ENCODE assay signal across 25 mouse cellular contexts in genomic region chrX:11898280-11898679, GRCm38 (mm10).
DNase-seq lines count a peak whose midpoint lies in the region; ATAC-seq and TF ChIP-seq lines count a peak whose summit lies in the region.
"Had no signal": no experiment of that assay in that cellular context is flagged by ENCODE, and none has a peak within 500 bp of the region (broad histone marks: within the 10 kb centered on the region; RNA-seq: fewer than 3 reads in every experiment).

No protein-coding gene starts in this region.

- WGBS in hindbrain, embryonic 13.5 days = 49% methylated on average over 8 of the region's 8 CpGs
- WGBS in hindbrain, embryonic 14.5 days = 51% methylated on average over 8 of the region's 8 CpGs
- WGBS in lung, adult 2 months = 92% methylated on average over 8 of the region's 8 CpGs

- no peaks in the 10 kb centered on the region for H3K9me3 ChIP-seq in hindbrain, embryonic 13.5 days
- no peaks in the 10 kb centered on the region for H3K9me3 ChIP-seq in hindbrain, embryonic 14.5 days (ENCODE audit: control insufficient read depth, low read length)
- H3K9me3 ChIP-seq: forebrain, embryonic 10.5 days; forebrain, embryonic 13.5 days; heart, embryonic 10.5 days; heart, embryonic 13.5 days; hindbrain, embryonic 15.5 days had no signal

- H3K36me3 ChIP-seq in hindbrain, embryonic 13.5 days = no peaks in the 10 kb centered on the region
- H3K36me3 ChIP-seq in hindbrain, embryonic 14.5 days (replicated peaks; ENCODE audit: control insufficient read depth, insufficient read depth) = no peaks in the 10 kb centered on the region
- H3K36me3 ChIP-seq: forebrain, embryonic 10.5 days; heart, embryonic 10.5 days; heart, embryonic 13.5 days; hindbrain, embryonic 15.5 days had no signal

- no peak for TF ChIP-seq CTCF in lung, adult 2 months (IDR thresholded peaks at IDR 0.05; ENCODE audit: insufficient read depth, low read length)

- H3K4me1 ChIP-seq in hindbrain, embryonic 13.5 days (replicated peaks) = peaks cover 16% of the 10 kb centered on the region; the same call in 1 of the 2 replicates
- no peaks in the 10 kb centered on the region for H3K4me1 ChIP-seq in hindbrain, embryonic 14.5 days (replicated peaks; ENCODE audit: control insufficient read depth, insufficient read depth, low read length)
- peaks cover 8% of the 10 kb centered on the region for H3K4me1 ChIP-seq in lung, adult 2 months (ENCODE audit: control insufficient read depth, insufficient read depth, low read length)

- H3K4me2 ChIP-seq in hindbrain, embryonic 13.5 days = no peak overlapping the region
- no peak overlapping the region for H3K4me2 ChIP-seq in hindbrain, embryonic 14.5 days (replicated peaks)
- H3K4me2 ChIP-seq: forebrain, embryonic 13.5 days; heart, embryonic 13.5 days; hindbrain, embryonic 15.5 days had no signal

- peaks cover 30% of the 10 kb centered on the region for H3K27me3 ChIP-seq in hindbrain, embryonic 13.5 days
- 0 out of 2 replicates have a peak, but pooled peaks cover 5% of the 10 kb centered on the region for H3K27me3 ChIP-seq in hindbrain, embryonic 14.5 days (ENCODE audit: control insufficient read depth, insufficient read depth, low read length)

- TF ChIP-seq POLR2A in lung, adult 2 months (IDR thresholded peaks at IDR 0.05; ENCODE audit: borderline replicate concordance, extremely low read depth, low read depth, low read length) = no peak

- no peak overlapping the region for H3K9ac ChIP-seq in hindbrain, embryonic 13.5 days
- no peak overlapping the region for H3K9ac ChIP-seq in hindbrain, embryonic 14.5 days
- H3K9ac ChIP-seq: forebrain, embryonic 13.5 days; heart, embryonic 13.5 days; hindbrain, embryonic 15.5 days had no signal

- ATAC-seq in hindbrain, embryonic 13.5 days (ENCODE audit: low FRiP score) = 0 out of 2 replicates have a peak, but pooled peaks have one; percentile 11
- no peak for ATAC-seq in hindbrain, embryonic 14.5 days (ENCODE audit: low FRiP score)
- ATAC-seq: CD4-positive, CD25-positive, alpha-beta regulatory T cell, adult 4 months; forebrain, embryonic 13.5 days; forebrain, embryonic 16.5 days; inflammation-experienced regulatory T-cells, adult 6 months; intestine, embryonic 16.5 days had no signal

- no peak for DNase-seq in hindbrain, embryonic 14.5 days (ENCODE audit: low spot score)
- DNase-seq in layer of hippocampus, adult 11-12 months (ENCODE audit: low spot score) = peak; percentile 6
- no peak for DNase-seq in layer of hippocampus, postnatal 25 days (ENCODE audit: extremely low spot score in 1 of 2, low spot score in 1 of 2)
- peak; percentile 25 for DNase-seq in right cerebral cortex, adult 18-20 months
- no peak for DNase-seq in right cerebral cortex, postnatal 4 days
- DNase-seq in lung, adult 2 months = no peak
- DNase-seq: adrenal gland, adult 2 months; adrenal gland, postnatal 14 days; cerebellum, adult 9-10 months; cerebellum, postnatal 36 days; gastrocnemius, postnatal 10 days; gastrocnemius, postnatal 36 days; heart, adult 2 months; heart, postnatal 14 days; heart, postnatal 4 days had no signal

- no peak overlapping the region for H3K4me3 ChIP-seq in hindbrain, embryonic 13.5 days
- H3K4me3 ChIP-seq in hindbrain, embryonic 14.5 days (replicated peaks; ENCODE audit: low read length) = no peak overlapping the region
- H3K4me3 ChIP-seq in lung, adult 2 months (replicated peaks; ENCODE audit: extremely low read depth, low read depth, low read length) = no peak overlapping the region
- H3K4me3 ChIP-seq: forebrain, embryonic 10.5 days; forebrain, embryonic 13.5 days; heart, adult 2 months; heart, embryonic 10.5 days; heart, embryonic 13.5 days; hindbrain, embryonic 15.5 days had no signal

- no peak overlapping the region for H3K27ac ChIP-seq in hindbrain, embryonic 13.5 days
- H3K27ac ChIP-seq in hindbrain, embryonic 14.5 days = no peak overlapping the region
- H3K27ac ChIP-seq: forebrain, embryonic 10.5 days; forebrain, embryonic 13.5 days; heart, adult 2 months; heart, embryonic 10.5 days; heart, embryonic 13.5 days; hindbrain, embryonic 15.5 days had no signal

Comparison
In these comparisons a context has a peak if more than half of its experiments do, and no peak if none do; other contexts are left out.
1. DNase-seq: peak in layer of hippocampus, adult 11-12 months (single experiment) and right cerebral cortex, adult 18-20 months (single experiment); none in hindbrain, embryonic 14.5 days (single experiment), layer of hippocampus, postnatal 25 days (0 of 2), right cerebral cortex, postnatal 4 days (single experiment) and lung, adult 2 months (single experiment).